Mouse (Mus musculus) cerebellum, postnatal 10 days (tissue): ENCODE data around the gene Foxn3.

Source experiments
- DNase-seq, 2 experiments: peaks; one replicate each; pipeline ENCODE4 v3.0.0; 2021; ENCODE audit warnings: mixed read lengths in 2 of 2

Gene Foxn3

GRCm38 (mm10) chr12:99412034-99412433 is 151.3 kb downstream of the Foxn3 start:
- DNase-seq = no peak

GRCm38 (mm10) chr12:99408651-99409050 is 154.7 kb downstream of the Foxn3 start:
- peak; percentile 56 to 63 for DNase-seq

GRCm38 (mm10) chr12:99408089-99408488 is 155.3 kb downstream of the Foxn3 start:
- no peak for DNase-seq

GRCm38 (mm10) chr12:99407318-99407716 is 156.1 kb downstream of the Foxn3 start:
- peak in 1 of 2 experiments; percentile 48 for DNase-seq

GRCm38 (mm10) chr12:99406697-99407317 is 156.6 kb downstream of the Foxn3 start:
- no peak for DNase-seq

GRCm38 (mm10) chr12:99406254-99406653 is 157.1 kb downstream of the Foxn3 start:
- peak; percentile 58 to 69 for DNase-seq

- no peak for DNase-seq
These were observed 158.0 kb downstream of the Foxn3 start for GRCm38 (mm10) chr12:99405401-99405800.

- DNase-seq = no peak
These were observed 160.4 kb downstream of the Foxn3 start for GRCm38 (mm10) chr12:99403004-99403403.

GRCm38 (mm10) chr12:99400907-99401306 is 162.5 kb downstream of the Foxn3 start:
- no peak for DNase-seq

GRCm38 (mm10) chr12:99399575-99399974 is 163.8 kb downstream of the Foxn3 start:
- DNase-seq = no peak

- no peak for DNase-seq
These were observed 166.9 kb downstream of the Foxn3 start for GRCm38 (mm10) chr12:99396461-99396860.

- DNase-seq = no peak
These were observed 168.3 kb downstream of the Foxn3 start for GRCm38 (mm10) chr12:99395082-99395481.

GRCm38 (mm10) chr12:99394676-99395075 is 168.7 kb downstream of the Foxn3 start:
- DNase-seq = no peak

GRCm38 (mm10) chr12:99393867-99394630 is 169.3 kb downstream of the Foxn3 start:
- DNase-seq = no peak

GRCm38 (mm10) chr12:99392944-99393866 is 170.2 kb downstream of the Foxn3 start:
- DNase-seq = peak; percentile 88 to 93

GRCm38 (mm10) chr12:99391942-99392880 is 171.2 kb downstream of the Foxn3 start:
- peak; percentile 100 for DNase-seq

GRCm38 (mm10) chr12:99390429-99390828 is 173.0 kb downstream of the Foxn3 start:
- no peak for DNase-seq

- DNase-seq = no peak
These were observed 174.1 kb downstream of the Foxn3 start for GRCm38 (mm10) chr12:99389244-99389643.

- DNase-seq = no peak
These were observed 177.2 kb downstream of the Foxn3 start for GRCm38 (mm10) chr12:99385897-99386834.

- DNase-seq = no peak
These were observed 178.3 kb downstream of the Foxn3 start for GRCm38 (mm10) chr12:99385073-99385472.

GRCm38 (mm10) chr12:99381317-99381716 is 182.1 kb downstream of the Foxn3 start:
- DNase-seq = no peak
